Mouse (Mus musculus): ENCODE results near the gene Haus7.
"Not testable (repeated sequence)": the region's sequence is repeated elsewhere in the genome, so short reads cannot be mapped to it uniquely, and the experiment has no call there.

DNA sequence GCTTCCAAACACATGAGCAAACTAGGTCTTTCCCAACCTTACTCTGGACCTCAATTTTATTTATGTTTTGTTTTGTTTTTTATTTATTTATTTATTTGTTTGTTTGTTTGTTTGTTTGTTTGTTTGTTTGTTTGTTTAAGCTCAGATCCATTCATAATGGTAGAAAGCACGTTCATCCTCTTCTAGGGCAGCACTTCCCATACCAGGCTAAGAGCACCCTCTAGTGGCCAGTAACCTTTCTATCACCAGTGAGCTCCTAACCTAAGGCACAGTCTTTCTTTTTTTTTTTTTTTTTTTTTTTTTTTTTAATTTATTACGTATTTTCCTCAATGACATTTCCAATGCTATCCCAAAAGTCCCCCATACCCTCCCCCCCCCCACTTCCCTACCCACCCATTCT lies 34.7 kb upstream of the Haus7 start:
- TF ChIP-seq KAT2A (IDR thresholded peaks at IDR 0.05; ENCODE audit: insufficient replicate concordance, low read length); GABPA (IDR thresholded peaks at IDR 0.05; ENCODE audit: insufficient replicate concordance, low read depth, low read length); POLR2A (IDR thresholded peaks at IDR 0.05; ENCODE audit: low read depth, low read length); ZC3H11A (IDR thresholded peaks at IDR 0.05; ENCODE audit: low read depth, low read length); ETS1 (conservative IDR thresholded peaks at IDR 0.05; ENCODE audit: low read depth, low read length); MXI1 (IDR thresholded peaks at IDR 0.05; ENCODE audit: low read depth, low read length); RCOR1 (conservative IDR thresholded peaks at IDR 0.05; ENCODE audit: low read depth, low read length); ZMIZ1 (IDR thresholded peaks at IDR 0.05; ENCODE audit: low read depth, low read length); MAX (IDR thresholded peaks at IDR 0.05; ENCODE audit: low read length); POLR2AphosphoS2 (IDR thresholded peaks at IDR 0.05; ENCODE audit: low read depth, low read length): not testable (repeated sequence)
- TF ChIP-seq CTCF (conservative IDR thresholded peaks at IDR 0.05 in 1 of 2, IDR thresholded peaks at IDR 0.05 in 1 of 2; ENCODE audit: low read depth in 2 of 2, low read length in 2 of 2) (peak in 1 of 2 experiments; percentile 71; a peak in 2 of 4 replicates), RAD21 (IDR thresholded peaks at IDR 0.05; ENCODE audit: low read depth, low read length) (peak; percentile 69)

All from CH12.LX (cell line).